Mouse (Mus musculus): Measurements from ENCODE around the gene Krtap9-3. TPM values are rescaled to one million over a fixed set of nuclear protein-coding genes. Genes with fewer than 3 reads are reported as not detected.

Krtap9-3 gene
- total RNA-seq, 4 experiments from 2014 or later, result not detected

GRCm38 (mm10) chr11:99566530-99566929 is 31.4 kb downstream of the Krtap9-3 start, which contains the start of gene Krtap3-1:
Gene Krtap3-1, minus strand, starts transcription at chr11:99566630.
- no peak for DNase-seq

DNA sequence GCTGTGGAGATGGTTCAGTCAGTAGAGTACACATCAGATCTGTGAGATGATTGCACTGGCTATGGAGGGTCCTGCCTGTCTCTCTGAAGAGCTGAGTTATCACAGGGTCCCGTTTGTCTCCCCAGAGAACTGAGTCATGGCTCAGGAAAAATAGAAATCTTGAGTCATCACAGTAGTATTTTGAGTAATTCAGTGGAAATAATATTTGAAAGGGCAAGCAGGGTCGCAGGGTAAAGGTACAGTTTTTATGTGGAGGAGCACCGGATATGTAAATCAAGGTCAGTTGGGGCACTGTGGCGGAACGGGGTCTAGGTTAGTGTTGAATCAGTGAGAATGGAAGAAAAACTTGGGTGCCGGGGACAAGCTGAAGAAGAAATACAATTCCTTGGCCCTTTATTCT is 35.3 kb downstream of the Krtap9-3 start:
- no peak for DNase-seq

DNA sequence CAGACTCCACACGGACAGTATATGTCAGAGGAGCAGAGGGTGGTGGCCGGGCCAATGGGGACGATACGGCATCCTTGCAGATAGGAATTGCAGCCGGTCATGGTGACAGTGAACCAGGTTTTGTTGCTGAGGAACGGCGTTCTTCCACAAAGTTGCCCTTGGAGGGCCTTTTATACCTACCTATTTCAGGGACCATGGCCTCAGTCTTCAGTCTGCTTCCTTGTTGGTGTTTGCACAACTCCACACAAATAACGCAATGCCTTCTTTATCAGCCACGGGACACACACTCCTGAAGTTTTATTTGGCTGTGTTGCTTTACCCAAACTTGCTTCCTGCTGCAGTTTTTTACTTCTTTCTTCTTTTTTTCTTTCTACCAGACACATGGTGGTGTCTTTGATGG is 38.5 kb downstream of the Krtap9-3 start, which contains the start of gene Gm11939:
Gene Gm11939, minus strand, starts transcription at position 101 of the 400 bp plus-strand sequence.
- no peak for DNase-seq

- DNase-seq, result no peak
These were observed 39.7 kb downstream of the Krtap9-3 start for GRCm38 (mm10) chr11:99557976-99558745.

DNA sequence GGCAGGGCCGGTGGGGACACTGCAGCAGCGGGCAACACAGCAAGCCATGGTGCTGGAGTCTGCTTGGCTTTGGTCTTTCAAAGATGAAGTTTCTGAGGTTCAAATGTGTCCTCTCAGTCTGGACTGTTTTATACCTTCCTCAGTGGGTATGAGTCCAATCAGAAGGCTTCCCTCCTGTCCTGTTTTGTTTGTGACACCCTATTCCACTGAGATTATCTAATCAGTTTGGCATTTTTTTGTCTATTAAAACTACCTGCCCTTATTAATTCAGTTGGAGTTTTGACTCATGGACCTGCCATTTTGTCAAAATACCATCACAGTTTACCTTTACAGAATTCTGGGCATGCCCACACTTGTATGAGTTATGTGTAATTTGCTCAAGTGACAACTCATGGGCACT is 41.2 kb downstream of the Krtap9-3 start, which contains the start of gene Krtap3-2:
Gene Krtap3-2, minus strand, starts transcription at position 101 of the 400 bp plus-strand sequence.
- DNase-seq, result no peak

DNA sequence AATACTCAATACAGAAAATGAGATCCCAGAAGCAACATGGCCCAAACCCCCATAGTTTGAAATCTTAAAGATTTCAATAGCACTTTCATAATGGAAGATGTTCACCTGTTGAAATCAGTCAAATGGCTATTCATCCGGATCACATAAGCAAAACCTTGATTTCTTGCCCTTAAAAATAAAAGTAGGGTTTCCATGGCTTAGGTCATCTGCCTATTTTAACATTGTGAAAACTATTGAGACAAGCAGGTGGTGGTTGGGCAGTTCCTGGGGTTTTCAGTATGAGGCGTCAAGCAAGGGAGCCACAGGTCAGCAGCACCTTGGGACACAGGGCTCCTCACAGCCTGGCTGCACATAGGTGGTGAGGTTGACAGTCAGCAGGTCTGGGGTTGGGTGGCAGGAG is 41.7 kb downstream of the Krtap9-3 start:
- no peak for DNase-seq

DNA sequence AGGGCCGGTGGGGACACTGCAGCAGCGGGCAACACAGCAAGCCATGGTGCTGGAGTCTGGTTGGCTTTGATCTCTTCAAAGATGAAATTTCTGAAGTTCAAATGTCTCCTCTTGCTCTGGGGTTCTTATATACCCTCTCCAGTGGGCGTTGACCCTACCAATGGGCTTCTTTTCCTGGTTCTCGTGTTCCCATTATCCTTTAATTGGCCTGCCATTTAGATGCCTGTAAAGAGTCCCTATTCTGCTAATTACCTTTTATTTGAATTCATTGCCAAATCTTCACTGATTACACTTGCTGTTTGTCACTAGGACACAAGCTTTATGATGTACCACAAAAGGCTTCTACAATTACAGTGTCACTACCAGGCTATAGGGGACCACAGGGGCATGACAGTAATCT is 47.1 kb downstream of the Krtap9-3 start, which contains the start of gene Krtap3-3:
Gene Krtap3-3, minus strand, starts transcription at position 101 of the 400 bp plus-strand sequence.
- no peak for DNase-seq

GRCm38 (mm10) chr11:99547892-99548291 is 50.0 kb downstream of the Krtap9-3 start:
- DNase-seq, result no peak

Other genes with a start within 250 kb of the Krtap9-3 start
- gene Krt27, start 247.0 kb downstream of the Krtap9-3 start, total RNA-seq (2022), result not detected
- not detected for gene Krt28, start 223.2 kb downstream of the Krtap9-3 start, total RNA-seq (2022)
- 1 to 10 TPM; 4.5 to 9.5 (median 8.0) TPM for gene Krt10, start 208.7 kb downstream of the Krtap9-3 start, total RNA-seq (2022)
- not detected for gene Krt12, start 175.8 kb downstream of the Krtap9-3 start, total RNA-seq (2022)
- under 1 TPM in 1 of 4 experiments, not detected in 3; 0.13 TPM for gene Krt20, start 160.0 kb downstream of the Krtap9-3 start, total RNA-seq (2022)
- gene Krt23, start 105.0 kb downstream of the Krtap9-3 start, total RNA-seq (2022), result under 1 TPM in 1 of 4 experiments, not detected in 3; 0.20 TPM
- gene Krt39, start 76.8 kb downstream of the Krtap9-3 start, total RNA-seq (2022), result not detected
- not detected for gene Krt40, start 54.9 kb downstream of the Krtap9-3 start, total RNA-seq (2022)
- not detected for gene Krtap3-3, start 47.2 kb downstream of the Krtap9-3 start, total RNA-seq (2022)
- gene Krtap3-2, start 41.3 kb downstream of the Krtap9-3 start, total RNA-seq (2022), result not detected
- not detected for gene Gm11939, start 38.6 kb downstream of the Krtap9-3 start, total RNA-seq (2022)
- gene Krtap3-1, start 31.5 kb downstream of the Krtap9-3 start, total RNA-seq (2022), result not detected
- gene Krtap1-5, start 17.1 kb downstream of the Krtap9-3 start, total RNA-seq (2022), result not detected
- gene Krtap1-4, start 14.5 kb downstream of the Krtap9-3 start, total RNA-seq (2022), result not detected
- gene Krtap1-3, start 6.8 kb downstream of the Krtap9-3 start, total RNA-seq (2022), result not detected
- not detected for gene Gm11938, start 5.2 kb upstream of the Krtap9-3 start, total RNA-seq (2022)
- gene Gm11937, start 12.1 kb upstream of the Krtap9-3 start, total RNA-seq (2022), result not detected
- not detected for gene Krtap2-4, start 16.7 kb upstream of the Krtap9-3 start, total RNA-seq (2022)
- gene Gm11562, start 22.3 kb upstream of the Krtap9-3 start, total RNA-seq (2022), result not detected
- not detected for gene Krtap4-1, start 30.1 kb upstream of the Krtap9-3 start, total RNA-seq (2022)
- gene Krtap4-2, start 37.0 kb upstream of the Krtap9-3 start, total RNA-seq (2022), result not detected
- not detected for gene Krtap4-7, start 46.0 kb upstream of the Krtap9-3 start, total RNA-seq (2022)
- gene Gm11555, start 52.1 kb upstream of the Krtap9-3 start, total RNA-seq (2022), result not detected
- gene Gm11563, start 60.9 kb upstream of the Krtap9-3 start, total RNA-seq (2022), result not detected
- gene Krtap4-6, start 67.9 kb upstream of the Krtap9-3 start, total RNA-seq (2022), result not detected
- not detected for gene Gm14190, start 92.6 kb upstream of the Krtap9-3 start, total RNA-seq (2022)
- not detected for gene Gm14180, start 136.2 kb upstream of the Krtap9-3 start, total RNA-seq (2022)
- gene Gm11595, start 174.8 kb upstream of the Krtap9-3 start, total RNA-seq (2022), result not detected
- gene Krtap4-8, start 182.6 kb upstream of the Krtap9-3 start, total RNA-seq (2022), result not detected
- gene Krtap4-9, start 187.1 kb upstream of the Krtap9-3 start, total RNA-seq (2022), result not detected
- gene Gm11596, start 195.4 kb upstream of the Krtap9-3 start, total RNA-seq (2022), result not detected
- not detected for gene Gm11569, start 200.8 kb upstream of the Krtap9-3 start, total RNA-seq (2022)
- not detected for gene Gm11554, start 206.3 kb upstream of the Krtap9-3 start, total RNA-seq (2022)
- gene Krtap4-13, start 211.8 kb upstream of the Krtap9-3 start, total RNA-seq (2022), result not detected
- not detected for gene Gm11564, start 217.6 kb upstream of the Krtap9-3 start, total RNA-seq (2022)
- gene 2300003K06Rik, start 240.0 kb upstream of the Krtap9-3 start, total RNA-seq (2022), result not detected

Data from adrenal gland, adult 8-10 months (tissue).